In the genomic region with DNA sequence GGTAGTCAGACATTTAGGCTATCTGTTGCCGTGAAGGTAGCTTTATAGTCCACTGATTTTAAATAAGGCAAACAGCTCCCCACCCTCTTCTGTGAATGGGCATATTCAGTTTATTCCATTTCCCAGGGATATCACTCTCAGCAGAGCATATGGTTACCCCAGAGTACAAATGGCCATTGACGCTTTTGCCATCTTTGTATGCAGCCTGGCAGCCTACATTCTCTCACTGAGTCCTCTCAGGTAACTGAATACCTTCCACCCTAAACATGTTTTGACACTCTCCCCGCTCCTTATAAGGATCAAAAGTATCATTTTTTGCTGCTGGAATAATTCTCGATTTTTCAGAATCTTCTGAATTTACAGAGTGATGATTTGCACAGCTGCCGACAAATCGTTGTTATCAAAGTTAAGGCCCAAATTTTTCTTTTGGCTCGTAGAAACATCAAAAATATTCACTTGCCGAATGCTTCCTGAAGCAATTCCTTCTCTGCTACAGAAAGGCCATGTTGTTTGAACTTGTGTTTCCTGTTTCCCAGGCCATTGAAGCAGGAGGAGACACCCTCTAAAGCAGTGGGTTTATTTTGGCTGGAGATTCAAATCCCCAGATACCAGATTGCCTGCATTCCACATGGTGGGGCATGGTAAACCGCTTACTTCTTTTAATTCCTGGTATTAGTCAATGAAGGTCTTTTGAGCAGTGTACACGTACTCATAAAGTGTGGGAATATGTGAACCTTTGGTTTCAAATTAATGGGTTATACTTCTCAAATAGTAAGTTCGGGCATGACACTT, we compare ENCODE assay signal across 17 mouse cellular contexts.
DNase-seq lines count a peak whose midpoint lies in the region; ATAC-seq and TF ChIP-seq lines count a peak whose summit lies in the region.
"Had no signal": no experiment of that assay in that cellular context is flagged by ENCODE, and none has a peak within 500 bp of the region (broad histone marks: within the 10 kb centered on the region; RNA-seq: fewer than 3 reads in every experiment).

No protein-coding gene starts in this region.

- no peak overlapping the region for H3K4me2 ChIP-seq in embryonic facial prominence, embryonic 11.5 days (ENCODE audit: low read depth, low read length)
- no peak overlapping the region for H3K4me2 ChIP-seq in kidney, embryonic 14.5 days (replicated peaks; ENCODE audit: low read depth, low read length)
- no peak overlapping the region for H3K4me2 ChIP-seq in lung, embryonic 14.5 days
- no peak overlapping the region for H3K4me2 ChIP-seq in intestine, embryonic 16.5 days (ENCODE audit: low read depth, low read length)
- H3K4me2 ChIP-seq: hindbrain, embryonic 13.5 days; limb, embryonic 12.5 days; liver, embryonic 15.5 days; midbrain, embryonic 13.5 days had no signal

- 68% methylated on average over 11 of the region's 11 CpGs for WGBS in embryonic facial prominence, embryonic 11.5 days
- WGBS in embryonic facial prominence, embryonic 10.5 days, result 77% methylated on average over 11 of the region's 11 CpGs
- WGBS in kidney, adult 2 months, result 63% methylated on average over 11 of the region's 11 CpGs
- 71% methylated on average over 11 of the region's 11 CpGs for WGBS in kidney, embryonic 14.5 days
- 70% methylated on average over 11 of the region's 11 CpGs for WGBS in lung, embryonic 14.5 days
- WGBS in lung, adult 2 months, result 58% methylated on average over 11 of the region's 11 CpGs
- 80% methylated on average over 11 of the region's 11 CpGs for WGBS in intestine, embryonic 16.5 days

- TF ChIP-seq POLR2A in kidney, adult 2 months (IDR thresholded peaks at IDR 0.05; ENCODE audit: low read depth, low read length), result no peak
- no peak for TF ChIP-seq POLR2A in lung, adult 2 months (IDR thresholded peaks at IDR 0.05; ENCODE audit: borderline replicate concordance, extremely low read depth, low read depth, low read length)

- no peak overlapping the region for H3K4me3 ChIP-seq in embryonic facial prominence, embryonic 11.5 days (ENCODE audit: low read depth, low read length)
- H3K4me3 ChIP-seq in embryonic facial prominence, embryonic 10.5 days, result no peak overlapping the region
- no peak overlapping the region for H3K4me3 ChIP-seq in kidney, adult 2 months (ENCODE audit: insufficient read depth, low read depth, low read length)
- no peak overlapping the region for H3K4me3 ChIP-seq in kidney, embryonic 14.5 days (ENCODE audit: low read length)
- no peak overlapping the region for H3K4me3 ChIP-seq in lung, embryonic 14.5 days (ENCODE audit: low read depth, low read length)
- no peak overlapping the region for H3K4me3 ChIP-seq in lung, adult 2 months (replicated peaks; ENCODE audit: extremely low read depth, low read depth, low read length)
- no peak overlapping the region for H3K4me3 ChIP-seq in intestine, embryonic 16.5 days (ENCODE audit: low read length)
- H3K4me3 ChIP-seq: forebrain, embryonic 10.5 days; hindbrain, embryonic 13.5 days; limb, embryonic 12.5 days; liver, embryonic 15.5 days; midbrain, embryonic 13.5 days had no signal

- H3K27me3 ChIP-seq in embryonic facial prominence, embryonic 11.5 days (ENCODE audit: control insufficient read depth, insufficient read depth, low read length), result no peaks in the 10 kb centered on the region
- H3K27me3 ChIP-seq in embryonic facial prominence, embryonic 10.5 days (replicated peaks; ENCODE audit: low read depth, poor library complexity, severe bottlenecking), result no peaks in the 10 kb centered on the region
- H3K27me3 ChIP-seq in kidney, adult 2 months (replicated peaks; ENCODE audit: control insufficient read depth, insufficient read depth, low read length), result no peaks in the 10 kb centered on the region
- no peaks in the 10 kb centered on the region for H3K27me3 ChIP-seq in kidney, embryonic 14.5 days (ENCODE audit: control insufficient read depth, insufficient read depth, low read length)
- H3K27me3 ChIP-seq in lung, embryonic 14.5 days (ENCODE audit: insufficient read depth, low read length), result no peaks in the 10 kb centered on the region
- H3K27me3 ChIP-seq in intestine, embryonic 16.5 days (replicated peaks; ENCODE audit: control insufficient read depth, insufficient read depth, low read length), result no peaks in the 10 kb centered on the region
- H3K27me3 ChIP-seq: hindbrain, embryonic 13.5 days; limb, embryonic 12.5 days; liver, embryonic 15.5 days; midbrain, embryonic 13.5 days had no signal

- TF ChIP-seq CTCF in kidney, adult 2 months (conservative IDR thresholded peaks at IDR 0.05; ENCODE audit: insufficient read depth, insufficient read length, low read depth, low read length), result no peak
- no peak for TF ChIP-seq CTCF in lung, embryonic 14.5 days (IDR thresholded peaks at IDR 0.05; ENCODE audit: low read depth)
- TF ChIP-seq CTCF in lung, adult 2 months (IDR thresholded peaks at IDR 0.05; ENCODE audit: insufficient read depth, low read length), result no peak

- peak; percentile 4 for DNase-seq in embryonic facial prominence, embryonic 11.5 days (ENCODE audit: low spot score)
- DNase-seq in embryonic facial prominence, embryonic 10.5 days (ENCODE audit: low spot score), result no peak
- DNase-seq in kidney, adult 2 months, result peak; percentile 60
- DNase-seq in lung, embryonic 14.5 days, result peak; percentile 24
- DNase-seq in lung, adult 2 months, result no peak
- peak; percentile 13 for DNase-seq in skeletal muscle tissue, adult 2 months (ENCODE audit: low read depth, low spot score)
- DNase-seq: cerebellum, adult 9-10 months; right cerebral cortex, postnatal 4 days had no signal

- H3K27ac ChIP-seq in embryonic facial prominence, embryonic 11.5 days (replicated peaks; ENCODE audit: low read depth, low read length), result no peak overlapping the region
- no peak overlapping the region for H3K27ac ChIP-seq in embryonic facial prominence, embryonic 10.5 days (replicated peaks)
- H3K27ac ChIP-seq in kidney, adult 2 months (ENCODE audit: insufficient read depth, low read depth, low read length), result no peak overlapping the region
- H3K27ac ChIP-seq in kidney, embryonic 14.5 days (ENCODE audit: low read depth, low read length), result no peak overlapping the region
- H3K27ac ChIP-seq in lung, embryonic 14.5 days (ENCODE audit: low read depth), result no peak overlapping the region
- no peak overlapping the region for H3K27ac ChIP-seq in intestine, embryonic 16.5 days (ENCODE audit: low read length)
- H3K27ac ChIP-seq: forebrain, embryonic 10.5 days; hindbrain, embryonic 13.5 days; limb, embryonic 12.5 days; liver, embryonic 15.5 days; midbrain, embryonic 13.5 days had no signal

- ATAC-seq in embryonic facial prominence, embryonic 11.5 days (replicated peaks; ENCODE audit: insufficient number of reproducible peaks, low FRiP score, low TSS enrichment, low read depth), result no peak
- ATAC-seq in kidney, embryonic 14.5 days (ENCODE audit: low FRiP score, low TSS enrichment), result no peak
- ATAC-seq in lung, embryonic 14.5 days (ENCODE audit: insufficient read depth), result no peak
- no peak for ATAC-seq in intestine, embryonic 16.5 days
- ATAC-seq: CD4-positive, CD25-positive, alpha-beta regulatory T cell, adult 4 months; midbrain, embryonic 13.5 days had no signal

- H3K4me1 ChIP-seq in embryonic facial prominence, embryonic 11.5 days (ENCODE audit: control insufficient read depth, insufficient read depth, low read length), result no peaks in the 10 kb centered on the region
- peaks cover 9% of the 10 kb centered on the region; the same call in 1 of the 2 replicates for H3K4me1 ChIP-seq in embryonic facial prominence, embryonic 10.5 days
- H3K4me1 ChIP-seq in kidney, adult 2 months (ENCODE audit: control insufficient read depth, insufficient read depth, low read length), result no peaks in the 10 kb centered on the region; the same call in 1 of the 2 replicates
- H3K4me1 ChIP-seq in kidney, embryonic 14.5 days (ENCODE audit: control insufficient read depth, insufficient read depth, low read length), result no peaks in the 10 kb centered on the region
- H3K4me1 ChIP-seq in lung, embryonic 14.5 days (ENCODE audit: insufficient read depth), result no peaks in the 10 kb centered on the region
- H3K4me1 ChIP-seq in lung, adult 2 months (ENCODE audit: control insufficient read depth, insufficient read depth, low read length), result no peaks in the 10 kb centered on the region
- H3K4me1 ChIP-seq in intestine, embryonic 16.5 days (ENCODE audit: control insufficient read depth, insufficient read depth, low read length), result no peaks in the 10 kb centered on the region
- H3K4me1 ChIP-seq: forebrain, embryonic 10.5 days; hindbrain, embryonic 13.5 days; limb, embryonic 12.5 days; liver, embryonic 15.5 days; midbrain, embryonic 13.5 days had no signal

- H3K36me3 ChIP-seq in embryonic facial prominence, embryonic 11.5 days (replicated peaks; ENCODE audit: control insufficient read depth, insufficient read depth, low read depth, low read length), result no peaks in the 10 kb centered on the region
- no peaks in the 10 kb centered on the region for H3K36me3 ChIP-seq in embryonic facial prominence, embryonic 10.5 days (replicated peaks)
- H3K36me3 ChIP-seq in kidney, adult 2 months (ENCODE audit: control insufficient read depth, insufficient read depth, low read length), result no peaks in the 10 kb centered on the region
- H3K36me3 ChIP-seq in kidney, embryonic 14.5 days (ENCODE audit: control insufficient read depth, insufficient read depth, low read length), result no peaks in the 10 kb centered on the region
- no peaks in the 10 kb centered on the region for H3K36me3 ChIP-seq in lung, embryonic 14.5 days (ENCODE audit: insufficient read depth)
- H3K36me3 ChIP-seq in intestine, embryonic 16.5 days (ENCODE audit: control insufficient read depth, insufficient read depth, low read length), result no peaks in the 10 kb centered on the region
- H3K36me3 ChIP-seq: forebrain, embryonic 10.5 days; G1E; hindbrain, embryonic 13.5 days; limb, embryonic 12.5 days; liver, embryonic 15.5 days; midbrain, embryonic 13.5 days had no signal

- H3K9ac ChIP-seq in embryonic facial prominence, embryonic 11.5 days (replicated peaks; ENCODE audit: low read length), result no peak overlapping the region
- no peak overlapping the region for H3K9ac ChIP-seq in kidney, embryonic 14.5 days (ENCODE audit: low read depth, low read length)
- no peak overlapping the region for H3K9ac ChIP-seq in lung, embryonic 14.5 days
- H3K9ac ChIP-seq in intestine, embryonic 16.5 days (ENCODE audit: low read depth, low read length), result no peak overlapping the region
- H3K9ac ChIP-seq: hindbrain, embryonic 13.5 days; limb, embryonic 12.5 days; liver, embryonic 15.5 days; midbrain, embryonic 13.5 days had no signal

- H3K9me3 ChIP-seq in embryonic facial prominence, embryonic 11.5 days (replicated peaks; ENCODE audit: control insufficient read depth, low read length), result no peaks in the 10 kb centered on the region
- no peaks in the 10 kb centered on the region for H3K9me3 ChIP-seq in embryonic facial prominence, embryonic 10.5 days
- H3K9me3 ChIP-seq in kidney, embryonic 14.5 days (ENCODE audit: control insufficient read depth, low read length), result no peaks in the 10 kb centered on the region
- no peaks in the 10 kb centered on the region for H3K9me3 ChIP-seq in lung, embryonic 14.5 days (ENCODE audit: low read depth, low read length)
- H3K9me3 ChIP-seq in intestine, embryonic 16.5 days (ENCODE audit: control insufficient read depth, low read length), result no peaks in the 10 kb centered on the region
- H3K9me3 ChIP-seq: forebrain, embryonic 10.5 days; G1E; hindbrain, embryonic 13.5 days; limb, embryonic 12.5 days; liver, embryonic 15.5 days; midbrain, embryonic 13.5 days had no signal

Comparison
In these comparisons a context has a peak if more than half of its experiments do, and no peak if none do; other contexts are left out.
1. DNase-seq: peak in embryonic facial prominence, embryonic 11.5 days (single experiment), kidney, adult 2 months (single experiment), lung, embryonic 14.5 days (single experiment) and skeletal muscle tissue, adult 2 months (single experiment); none in embryonic facial prominence, embryonic 10.5 days (single experiment) and lung, adult 2 months (single experiment).